Mouse (Mus musculus) layer of hippocampus, adult 8-10 months (tissue): ENCODE data around the gene BC003965. TPM values are rescaled to one million over a fixed set of nuclear protein-coding genes. Genes with fewer than 3 reads are reported as not detected.

Source experiments
- DNase-seq, 2 experiments: peaks; one replicate each; pipeline ENCODE4 v3.0.0; 2022; ENCODE audit warnings: low spot score in 2 of 2
- total RNA-seq, 4 experiments: library from RNA; stranded (reverse); gene quantifications; 2 replicates each; pipeline ENCODE4 v1.2.4; 2022

BC003965 gene
- total RNA-seq, result 10 to 100 TPM; 19.7 to 21.1 (median 20.8) TPM

DNA sequence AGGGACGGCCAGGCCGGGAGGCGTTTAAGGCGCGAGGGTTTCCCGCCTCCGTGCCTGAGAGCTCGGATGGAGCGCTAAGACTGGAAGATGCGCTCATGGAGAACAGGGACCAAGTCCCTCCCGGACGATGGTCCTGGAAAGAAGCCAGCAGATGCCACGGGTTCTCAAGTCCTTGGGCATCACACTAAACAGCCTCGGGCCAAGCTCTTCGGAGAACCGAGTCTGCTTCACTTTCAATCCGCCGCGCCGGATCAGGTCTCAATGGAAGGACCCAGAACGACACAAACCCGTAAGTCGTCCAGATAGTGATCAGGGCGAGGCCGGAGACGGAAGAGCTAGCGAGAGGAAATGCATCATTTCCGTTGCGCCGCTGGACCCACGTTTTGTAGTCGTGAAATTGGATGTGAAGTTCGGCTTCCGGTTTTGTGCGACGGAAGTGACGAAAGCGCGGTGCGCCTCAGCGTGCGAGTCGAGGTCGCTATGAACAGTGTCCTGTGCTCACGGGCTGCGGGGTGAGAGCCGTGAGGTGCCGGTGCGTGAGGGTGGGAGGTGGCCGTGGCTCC lies at the start of gene BC003965:
BC003965 (plus strand) TSS at position 426 of the 563 bp plus-strand sequence.
- DNase-seq, result peak; percentile 97 to 98

DNA sequence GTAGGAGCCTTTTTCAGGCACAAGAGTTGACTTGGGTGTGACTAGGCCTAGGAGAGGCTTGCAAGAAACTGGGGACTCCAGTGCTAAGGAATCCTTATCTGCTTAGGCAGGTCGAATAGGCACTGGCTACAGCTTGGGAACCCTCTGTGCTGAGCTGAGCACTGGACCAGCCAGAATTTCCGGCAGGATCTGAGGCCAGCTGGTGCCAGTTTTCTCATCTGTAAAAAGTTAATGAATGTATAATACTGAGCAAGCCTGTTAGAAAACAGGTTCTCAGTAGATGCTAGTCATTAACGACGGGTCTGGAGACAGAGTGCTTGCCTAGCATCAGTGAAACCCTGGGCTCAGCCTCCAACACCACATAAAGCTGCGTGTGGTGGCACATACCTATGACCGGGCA lies 48.7 kb upstream of the BC003965 start:
- no peak for DNase-seq

DNA sequence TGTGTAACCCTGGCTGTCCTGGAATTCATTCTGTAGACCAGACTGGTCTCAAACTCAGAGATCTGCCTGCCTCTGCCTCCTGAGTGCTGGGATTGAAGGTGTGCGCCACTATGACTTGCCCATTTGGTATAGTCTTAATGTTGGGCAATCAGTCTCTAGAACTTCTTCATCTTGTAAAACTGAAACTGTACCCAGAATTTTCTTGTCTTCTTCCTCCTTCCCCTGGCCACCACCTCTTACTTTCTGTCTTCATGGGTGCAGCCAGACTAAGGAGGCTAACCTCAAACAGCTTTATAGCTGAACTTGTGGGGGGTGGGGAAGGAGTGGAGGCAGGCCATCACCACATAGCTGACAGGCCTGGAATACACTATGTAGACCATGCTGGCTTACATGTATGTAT lies 45.6 kb upstream of the BC003965 start:
- no peak for DNase-seq

DNA sequence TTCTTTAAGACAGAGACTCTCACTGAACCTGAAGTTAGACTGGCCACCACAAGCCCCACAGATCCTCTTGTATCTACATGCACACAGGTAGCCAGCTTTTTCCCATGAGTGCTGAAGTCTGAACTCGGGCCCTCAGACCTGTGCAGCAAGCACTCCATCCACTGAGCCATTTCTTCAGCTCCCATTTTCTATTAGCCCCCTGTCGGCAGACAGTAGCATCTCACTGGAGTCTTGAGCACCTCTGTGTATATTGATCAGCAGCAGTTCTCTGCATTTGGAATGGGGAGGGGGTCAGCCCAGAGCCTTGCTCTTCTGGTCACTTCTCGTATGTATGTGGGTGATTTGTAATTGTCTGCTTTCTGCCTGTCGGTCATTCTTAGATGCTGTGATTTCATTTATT lies 44.4 kb upstream of the BC003965 start:
- DNase-seq, result no peak

DNA sequence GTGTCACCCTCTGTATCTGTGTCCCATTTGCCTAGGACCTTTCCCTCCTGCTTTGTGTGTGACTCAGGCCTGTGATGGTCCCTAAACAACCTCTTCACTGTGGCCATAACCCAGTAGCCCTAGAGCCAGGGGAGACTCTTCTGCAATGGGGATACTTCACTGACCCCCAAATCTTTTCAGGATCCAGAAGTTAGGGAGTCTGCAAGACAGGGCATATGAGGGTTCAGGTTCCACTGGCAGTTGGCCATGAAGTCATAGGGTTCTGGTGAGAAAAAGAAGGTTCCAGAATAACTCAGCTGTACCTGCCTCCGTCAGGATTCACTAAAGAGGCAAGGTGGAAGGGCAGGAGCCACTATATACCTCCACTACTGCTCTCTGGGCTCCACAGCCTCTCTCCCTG lies 22.2 kb upstream of the BC003965 start, which contains the start of gene Ccdc154:
Ccdc154 (plus strand) TSS at position 301 of the 400 bp plus-strand sequence.
- no peak for DNase-seq

DNA sequence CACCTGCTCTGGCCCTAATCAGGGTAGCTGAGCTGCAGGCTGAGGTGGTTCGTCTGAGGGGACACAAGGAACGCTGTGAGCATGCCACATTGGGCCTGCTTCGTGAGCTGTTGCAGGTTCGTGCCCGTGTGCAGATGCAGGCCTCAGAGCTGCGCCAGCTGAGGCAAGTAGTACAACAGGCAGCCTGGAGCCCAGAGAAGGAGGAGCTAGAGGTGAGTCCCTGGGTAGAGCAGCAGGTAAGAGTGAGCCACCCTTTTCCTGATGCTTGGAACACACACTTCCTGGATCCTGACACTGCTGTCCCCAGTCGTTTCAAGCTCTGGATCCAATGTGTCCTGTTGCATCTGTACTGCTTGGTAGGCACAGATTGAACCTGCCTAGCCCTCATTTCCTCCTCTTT lies 21.0 kb upstream of the BC003965 start:
- DNase-seq, result no peak

DNA sequence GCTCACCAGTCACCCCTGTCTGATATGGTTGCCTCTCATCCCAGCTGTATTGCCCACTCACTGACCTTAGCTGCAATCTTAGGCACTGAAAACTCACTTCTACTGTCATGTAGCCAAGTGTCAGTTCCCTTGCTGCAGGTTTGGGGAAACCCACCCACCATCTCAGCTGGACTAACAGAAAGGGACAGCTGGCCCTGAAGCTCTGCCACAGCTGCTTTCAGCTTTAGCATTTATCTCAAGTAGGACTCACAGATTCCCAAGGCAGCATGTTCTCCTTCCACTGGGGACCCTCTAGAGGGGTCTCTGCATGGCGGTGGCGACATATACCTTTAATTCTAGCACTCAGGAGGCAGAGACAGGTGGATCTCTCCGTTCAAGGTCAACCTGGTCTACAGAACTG lies 19.6 kb upstream of the BC003965 start:
- no peak for DNase-seq

DNA sequence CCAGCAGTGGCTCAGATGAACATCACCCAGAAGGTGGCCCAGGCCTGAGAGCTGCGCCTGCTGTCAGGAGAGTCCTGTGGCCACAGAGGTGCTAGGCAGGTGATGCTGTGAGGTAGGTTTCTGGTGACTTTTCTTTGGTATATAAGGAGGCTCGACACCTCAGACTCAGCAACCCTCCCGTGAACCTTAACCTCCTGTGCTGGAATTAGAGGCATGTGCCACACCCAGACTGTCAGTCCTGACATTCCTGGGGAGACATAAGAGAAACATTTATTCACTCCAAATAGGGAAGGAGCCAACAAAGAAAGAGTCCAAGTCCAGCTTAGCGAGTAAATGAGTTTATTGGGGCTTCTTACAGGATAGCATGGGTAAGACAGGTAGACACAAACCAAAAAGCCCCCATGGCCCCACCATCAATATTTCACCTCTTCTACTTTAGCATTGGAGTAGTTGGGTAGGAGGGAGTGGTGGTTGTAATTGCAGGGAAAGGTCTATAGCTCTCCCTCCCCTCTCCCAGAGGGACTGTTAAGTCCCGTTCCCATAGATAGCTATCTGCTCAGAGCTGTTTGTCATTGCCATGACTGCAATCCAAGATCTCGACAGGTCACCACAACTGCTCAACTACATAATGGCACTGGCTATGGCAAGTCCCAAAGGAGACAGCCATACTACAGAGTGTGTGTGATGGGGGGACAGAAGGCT lies 18.2 kb upstream of the BC003965 start:
- DNase-seq, result no peak

DNA sequence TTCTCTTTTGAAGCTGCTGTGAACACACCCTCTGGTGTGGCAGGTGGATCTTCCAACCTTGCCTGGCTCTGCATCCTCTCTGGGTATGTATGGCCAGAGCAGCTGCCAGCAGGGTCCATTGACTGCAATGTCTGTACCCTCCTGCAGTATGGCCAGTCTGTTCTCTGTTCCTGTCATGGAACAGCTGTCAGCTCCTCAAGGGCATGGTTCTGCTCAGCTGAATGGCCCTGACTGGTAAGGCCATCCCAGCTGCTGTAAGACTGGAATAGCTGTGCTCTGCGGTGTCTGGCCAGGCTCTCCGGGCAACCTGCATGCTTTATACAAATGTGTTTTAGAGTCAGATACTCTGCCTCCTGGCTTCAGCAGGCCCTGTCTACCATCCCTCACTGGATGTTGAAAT lies 14.6 kb upstream of the BC003965 start:
- DNase-seq, result no peak

DNA sequence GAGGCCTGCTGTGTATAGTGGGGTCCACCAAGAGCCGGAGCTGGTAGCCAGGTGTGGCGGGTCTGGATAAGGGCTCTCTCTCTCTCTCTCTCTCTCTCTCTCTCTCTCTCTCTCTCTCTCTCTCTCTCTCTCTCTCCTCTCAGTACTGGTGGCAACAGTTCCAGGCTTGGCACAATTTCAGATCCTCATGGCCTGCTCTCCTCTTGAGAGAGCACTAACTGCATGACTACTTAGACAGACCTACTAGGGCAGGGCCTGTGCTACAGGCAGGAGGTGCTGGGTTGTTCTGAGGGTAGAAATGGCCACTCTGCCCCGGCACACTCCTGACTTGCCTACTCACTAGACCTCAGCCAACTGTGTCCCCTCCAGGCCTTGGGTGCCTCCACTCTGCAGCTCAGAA lies 11.8 kb upstream of the BC003965 start:
- DNase-seq, result no peak

DNA sequence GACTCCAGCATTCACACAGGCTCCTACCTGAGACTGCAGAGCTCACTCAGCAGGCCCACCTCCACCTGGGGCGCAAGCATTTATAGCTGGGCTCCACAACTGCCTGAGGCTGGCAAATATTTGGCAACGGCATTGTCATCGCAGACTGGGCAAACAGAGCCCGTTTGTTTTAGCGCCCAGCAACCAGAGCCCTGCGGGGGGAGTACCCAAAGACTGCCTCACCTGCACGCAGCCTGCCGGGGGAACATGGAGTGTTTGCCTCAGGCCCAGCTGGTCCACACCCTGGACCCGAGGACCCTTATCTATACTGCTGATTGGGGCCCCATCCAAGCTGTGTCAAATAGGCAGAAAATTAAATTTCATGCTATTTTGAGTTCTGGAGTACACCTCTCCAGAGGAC lies 8.9 kb upstream of the BC003965 start, which contains the start of gene Gm38655:
Gm38655 (minus strand) TSS at position 61 of the 400 bp plus-strand sequence.
- no peak for DNase-seq

DNA sequence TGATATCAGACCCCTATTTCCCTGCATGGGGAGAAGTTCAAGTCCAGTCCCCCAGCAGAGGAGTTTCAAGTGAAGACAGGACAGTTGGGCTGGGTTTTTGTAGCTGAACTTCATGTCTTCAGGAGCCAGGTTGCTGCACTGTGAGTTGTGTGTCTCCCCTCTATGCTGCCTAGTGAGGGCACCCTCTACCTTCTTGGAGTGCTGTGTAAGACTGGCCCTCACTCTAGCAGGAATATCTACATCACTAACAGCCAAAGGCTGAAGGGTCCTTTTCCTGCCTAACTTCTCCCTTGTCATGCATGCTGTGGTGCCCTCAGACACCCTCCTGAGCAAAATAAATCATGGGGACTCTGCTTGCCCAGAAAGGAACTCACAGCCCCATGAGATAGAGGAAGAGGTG lies 1.1 kb upstream of the BC003965 start:
- no peak for DNase-seq

DNA sequence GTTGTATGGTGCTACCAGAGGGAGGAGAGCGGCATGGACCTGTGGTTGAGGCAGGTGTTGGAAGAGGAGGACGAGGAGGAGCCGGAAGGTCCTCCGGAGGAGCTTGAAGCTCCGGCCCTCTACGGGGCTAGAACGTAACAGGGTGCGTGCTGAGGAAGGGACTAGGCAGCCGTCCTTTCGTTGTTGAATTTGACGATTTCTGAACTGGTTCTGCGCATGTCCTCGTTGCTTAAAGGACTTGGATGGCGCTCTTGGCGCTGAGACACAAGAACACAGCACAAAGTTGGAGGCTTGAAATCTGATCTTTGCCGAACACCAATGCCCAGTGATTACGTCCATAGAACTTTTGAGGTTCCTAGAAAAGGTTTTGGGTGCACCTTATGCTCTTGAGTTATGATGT lies 607 bp downstream of the BC003965 start:
- DNase-seq, result no peak

DNA sequence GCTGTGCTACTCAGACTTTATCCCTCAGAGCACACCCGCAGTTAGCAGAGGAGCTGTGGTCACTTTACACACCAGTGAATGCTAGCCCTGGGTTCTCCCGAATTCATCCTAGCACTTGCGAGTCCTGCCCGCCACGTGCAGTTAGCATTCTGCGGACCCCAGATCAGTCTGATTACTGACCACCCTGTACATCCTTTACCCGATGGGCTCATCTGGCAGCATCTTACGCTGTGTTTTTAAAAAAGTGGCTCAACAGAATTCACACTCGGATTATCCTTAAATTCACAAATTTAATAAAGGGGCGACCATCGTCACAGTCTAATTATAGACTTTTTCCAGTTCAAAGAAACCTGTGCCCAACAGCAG lies 3.4 kb downstream of the BC003965 start:
- DNase-seq, result no peak

DNA sequence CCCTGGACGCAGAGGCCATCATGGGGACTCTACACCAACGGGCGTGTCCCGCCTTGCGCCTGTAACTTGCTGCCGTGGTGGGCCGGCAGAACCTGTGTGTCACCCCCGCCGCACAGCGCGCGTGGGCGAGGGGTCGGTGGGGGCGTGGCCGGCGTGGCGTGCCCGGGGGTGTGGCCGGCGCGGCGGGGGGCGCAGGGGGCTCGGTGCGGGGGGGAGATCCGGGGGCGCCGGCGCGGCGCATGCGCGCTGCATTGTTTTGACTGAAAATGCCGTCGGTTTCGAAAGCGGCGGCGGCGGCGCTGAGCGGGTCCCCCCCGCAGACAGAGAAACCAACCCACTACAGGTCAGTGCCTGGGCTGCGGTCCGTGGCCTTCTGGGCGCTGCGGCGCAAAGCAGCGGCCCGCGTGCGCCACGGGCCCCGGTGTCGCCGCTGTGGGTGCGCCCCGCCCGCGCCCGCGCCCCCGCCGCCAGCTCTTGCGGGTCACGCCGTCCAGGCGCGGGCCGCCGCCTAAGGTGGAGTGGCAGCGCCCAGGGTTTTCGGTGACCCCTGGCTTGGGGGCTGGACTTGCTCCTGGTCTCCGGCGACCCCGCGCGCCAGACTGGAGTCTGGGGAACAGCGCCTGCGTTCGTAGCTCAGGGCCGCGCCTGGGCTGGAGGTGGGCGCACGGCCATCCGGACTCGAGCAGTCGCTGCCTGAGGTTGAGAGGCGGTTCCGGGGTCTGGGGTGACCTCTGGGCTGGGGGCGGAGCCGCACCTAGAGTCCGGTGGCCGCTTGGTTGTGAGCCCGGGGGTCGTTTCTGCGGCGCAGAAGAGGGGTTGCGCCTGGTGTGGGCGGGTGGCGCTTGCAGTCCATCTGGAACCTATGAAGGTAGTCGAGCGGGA lies 4.0 kb downstream of the BC003965 start, which contains the start of gene Unkl:
Unkl (plus strand) TSS at position 248 of the 882 bp plus-strand sequence.
- peak in 1 of 2 experiments; percentile 47 for DNase-seq

DNA sequence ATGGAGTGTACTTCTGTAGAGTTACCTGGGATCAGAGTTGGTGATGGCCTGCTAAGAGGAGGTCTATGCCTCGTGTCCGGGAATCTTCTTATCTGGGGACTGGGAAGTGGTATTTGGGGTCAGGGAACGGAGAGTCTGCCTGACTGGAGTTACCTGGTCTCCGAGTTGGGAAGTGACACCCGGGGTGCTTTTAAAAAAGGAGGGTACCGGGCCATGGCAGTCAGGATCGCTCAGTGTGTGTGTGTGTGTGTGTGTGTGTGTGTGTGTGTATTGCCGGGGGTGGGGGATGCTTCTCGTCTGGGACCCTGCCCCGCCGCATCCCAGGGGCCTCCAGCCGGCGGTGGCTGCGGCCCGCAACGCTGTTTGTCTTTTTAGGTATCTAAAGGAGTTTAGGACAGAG lies 4.7 kb downstream of the BC003965 start:
- no peak for DNase-seq

DNA sequence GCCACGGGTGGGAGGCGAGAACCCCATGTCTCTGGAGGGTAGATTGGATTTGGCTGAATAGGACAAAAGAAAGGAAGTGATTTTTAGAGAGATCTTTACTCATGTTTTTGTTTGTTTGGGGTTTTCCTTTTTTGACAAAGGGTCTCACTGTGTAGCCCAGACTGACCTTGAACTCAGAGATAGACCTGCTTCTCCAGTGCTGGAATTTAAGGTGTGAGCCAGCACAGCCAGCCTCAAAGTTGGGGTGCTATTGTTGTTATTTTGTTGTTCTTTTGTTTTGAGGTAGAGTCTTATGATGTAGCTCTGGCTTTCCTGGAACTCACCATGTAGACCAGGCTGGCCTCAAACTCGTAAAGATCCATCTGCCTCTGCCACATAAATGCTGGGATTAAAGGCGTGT lies 18.0 kb downstream of the BC003965 start:
- DNase-seq, result no peak

DNA sequence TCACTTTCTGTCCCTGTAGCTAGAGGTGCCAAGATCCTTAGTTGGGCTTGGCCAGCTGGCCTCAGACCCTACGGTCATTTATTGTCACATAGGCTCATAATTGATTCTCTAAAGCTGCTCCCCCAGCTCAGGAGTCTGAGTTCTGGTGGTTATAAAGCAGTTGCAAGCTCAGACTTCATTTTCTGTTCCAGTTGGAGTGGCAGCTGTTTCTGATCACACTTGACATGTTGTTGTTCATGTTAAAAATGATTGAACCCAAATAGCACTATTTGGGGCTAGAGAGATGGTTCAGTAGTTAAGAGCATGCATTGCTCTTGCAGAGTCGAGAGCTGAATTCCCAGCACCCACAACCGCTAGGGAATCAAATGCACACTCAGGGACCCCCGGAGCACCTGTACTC lies 25.7 kb downstream of the BC003965 start:
- DNase-seq, result no peak

DNA sequence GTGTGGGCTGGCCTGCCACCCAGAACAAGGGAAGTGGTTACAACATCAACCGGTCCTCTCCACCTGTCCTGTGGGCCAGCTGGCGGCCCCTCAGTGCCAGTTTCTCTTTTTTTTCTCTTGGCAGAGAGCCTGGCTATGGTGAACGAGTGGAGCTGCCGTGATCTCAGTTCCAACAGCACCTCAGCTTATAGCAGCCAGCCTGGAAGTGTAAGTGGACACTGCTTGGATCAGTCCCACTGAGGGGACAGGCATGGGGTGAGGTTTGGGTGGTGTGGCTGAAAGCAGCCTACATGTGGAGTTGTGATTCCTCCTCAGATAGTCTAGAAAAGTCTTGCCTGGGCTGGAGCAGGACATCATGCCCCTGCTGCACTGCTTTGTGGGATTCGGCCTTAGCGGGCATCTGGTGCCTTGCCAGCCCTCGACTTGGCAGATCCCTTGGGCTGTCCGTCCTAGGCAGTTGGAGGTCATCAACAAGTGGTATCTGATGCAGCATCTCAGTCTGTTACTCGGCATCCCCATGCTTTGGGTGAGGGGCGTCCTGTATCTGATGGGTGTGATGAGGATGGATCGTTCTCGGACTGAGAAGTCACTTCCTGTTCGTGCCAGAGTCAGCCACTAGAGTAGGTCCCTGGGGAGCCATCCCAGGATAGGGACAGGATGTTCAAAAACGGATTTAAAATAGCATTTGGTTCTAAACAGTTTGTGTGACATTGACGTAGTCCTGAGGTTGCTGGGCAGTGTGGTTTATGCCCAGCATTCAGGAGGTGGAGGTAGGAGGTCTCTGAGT lies 26.5 kb downstream of the BC003965 start:
- no peak for DNase-seq

DNA sequence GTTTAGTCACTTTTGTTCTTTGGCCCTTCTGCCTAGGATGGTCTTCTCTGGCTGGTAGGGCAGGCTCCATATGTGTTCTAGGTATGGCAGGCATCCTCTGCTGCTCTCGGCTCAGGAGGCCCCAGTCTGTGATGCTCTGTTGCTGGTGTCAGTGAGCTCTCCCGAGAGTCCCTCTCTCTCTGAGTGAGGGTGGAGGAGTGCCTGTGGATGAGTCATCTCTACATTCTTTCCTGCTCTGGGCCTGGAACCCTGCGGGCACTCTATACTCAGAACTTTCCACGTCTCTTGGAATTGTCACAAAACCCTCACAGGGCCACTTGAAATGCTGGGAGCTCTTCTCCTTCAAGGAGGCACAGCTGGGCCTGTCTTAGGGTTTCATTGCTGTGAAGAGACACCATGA lies 27.4 kb downstream of the BC003965 start:
- no peak for DNase-seq

DNA sequence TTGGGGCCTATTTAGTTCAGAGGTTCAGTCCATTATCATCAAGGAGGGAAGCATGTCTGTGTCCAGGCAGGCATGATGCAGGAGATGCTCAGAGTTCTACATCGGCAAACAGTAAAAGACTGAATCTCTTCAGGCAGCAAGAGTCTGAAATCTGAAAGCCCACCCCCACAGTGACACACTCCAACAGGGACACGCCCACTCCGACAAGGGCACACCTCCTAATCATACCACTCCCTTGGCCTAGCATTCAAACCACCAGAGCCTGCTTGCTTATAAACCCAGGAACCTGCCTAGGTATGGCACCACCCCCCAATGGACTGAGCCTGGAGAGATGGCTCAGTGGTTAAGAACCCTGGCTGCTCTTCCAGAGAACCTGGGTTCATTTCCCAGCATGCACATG lies 31.1 kb downstream of the BC003965 start:
- no peak for DNase-seq
